Mouse (Mus musculus) embryonic facial prominence, embryonic 14.5 days (tissue): Measurements from ENCODE around the gene Angel2. TPM values are rescaled to one million over a fixed set of nuclear protein-coding genes. Genes with fewer than 3 reads are reported as not detected.

Source experiments
- ATAC-seq: fragments of 200-750 bp; cut with Nextera tagmentation; 2 replicates; pipeline ENCODE4 v1.8.0; 2017; ENCODE audit warnings: low read depth, moderate number of reproducible peaks, moderate TSS enrichment
- DNase-seq: peaks from one replicate; pipeline ENCODE4 v3.0.0-alpha.2; 2015; ENCODE audit warnings: low spot score
- H3K27ac ChIP-seq: fragments of 300-500 bp; sonication (generic); replicated peaks from 2 replicates; pipeline ENCODE4 v1.5.1; 2014; ENCODE audit warnings: low read depth, mild to moderate bottlenecking, low read length, moderate library complexity
- H3K27me3 ChIP-seq: fragments of 300-500 bp; sonication (generic); replicated peaks from 2 replicates; pipeline ENCODE4 v1.6.1; 2014; ENCODE audit warnings: low read length; ENCODE audit not compliant: control insufficient read depth, insufficient read depth
- H3K36me3 ChIP-seq: fragments of 300-500 bp; sonication (generic); 2 replicates; pipeline ENCODE4 v1.6.1; 2014; ENCODE audit warnings: low read length, mixed read lengths; ENCODE audit not compliant: control insufficient read depth, insufficient read depth
- H3K4me1 ChIP-seq: fragments of 300-500 bp; sonication (generic); 2 replicates; pipeline ENCODE4 v1.6.1; 2014; ENCODE audit warnings: antibody characterized with exemption, low read length; ENCODE audit not compliant: control insufficient read depth, insufficient read depth
- H3K4me2 ChIP-seq: fragments of 300-500 bp; sonication (generic); 2 replicates; pipeline ENCODE4 v1.6.1; 2014; ENCODE audit warnings: low read depth, mild to moderate bottlenecking, low read length, moderate library complexity, mixed read lengths
- H3K4me3 ChIP-seq: fragments of 300-500 bp; sonication (generic); 2 replicates; pipeline ENCODE4 v1.5.1; 2014; ENCODE audit warnings: low read depth, mild to moderate bottlenecking, low read length
- H3K9ac ChIP-seq: fragments of 300-500 bp; sonication (generic); 2 replicates; pipeline ENCODE4 v1.6.1; 2014; ENCODE audit warnings: low read depth, mild to moderate bottlenecking, low read length, moderate library complexity, mixed read lengths
- H3K9me3 ChIP-seq: fragments of 300-500 bp; sonication (generic); 2 replicates; pipeline ENCODE4 v1.6.1; 2016; ENCODE audit warnings: low read length; ENCODE audit not compliant: control insufficient read depth
- WGBS: fragments of 180-500 bp; shearing (Covaris S2); extraction: QIAGEN DNeasy Blood & Tissue Kit; methylation state at CpG from one replicate; pipeline ENCODE4 v1.1.7; 2014; 5-methylcytosine and 5-hydroxymethylcytosine counted together
- polyA plus RNA-seq: library from polyadenylated mRNA; unstranded; fragments of >200 nt; fragmentation: Nextera tagmentation; extraction: Ambion mirVana; gene quantifications from 2 replicates; pipeline ENCODE4 v1.2.1, GENCODE M21; 2014

Gene Angel2
- polyA plus RNA-seq, 1 experiment from 2014 or later, result 37.4 TPM

GRCm38 (mm10) chr1:190947986-190948385 lies 23.1 kb downstream of the Angel2 start:
- Histone ChIP-seq H3K9ac (no peak overlapping the region), H3K36me3 (peaks cover 96% of the 10 kb centered on the region), H3K4me2 (no peak overlapping the region), H3K27ac (no peak overlapping the region), H3K9me3 (no peaks in the 10 kb centered on the region), H3K4me1 (no peaks in the 10 kb centered on the region), H3K27me3 (no peaks in the 10 kb centered on the region), H3K4me3 (no peak overlapping the region)
- no peak for ATAC-seq
- WGBS, result 84% methylated on average over 5 of the region's 5 CpGs
- no peak for DNase-seq

- no peaks in the 10 kb centered on the region for H3K9me3 ChIP-seq
- no peaks in the 10 kb centered on the region for H3K4me1 ChIP-seq
- peaks cover 96% of the 10 kb centered on the region for H3K36me3 ChIP-seq
- H3K27me3 ChIP-seq, result no peaks in the 10 kb centered on the region
- DNase-seq (peak; percentile 16), ATAC-seq (no peak)
- no peak overlapping the region for H3K27ac ChIP-seq
- 83% methylated on average over 7 of the region's 7 CpGs for WGBS
- no peak overlapping the region for H3K4me3 ChIP-seq
- H3K9ac ChIP-seq, result no peak overlapping the region
- no peak overlapping the region for H3K4me2 ChIP-seq
These were observed 23.5 kb downstream of the Angel2 start for GRCm38 (mm10) chr1:190948439-190948838.

- Histone ChIP-seq H3K36me3 (peaks cover 96% of the 10 kb centered on the region), H3K9ac (no peak overlapping the region), H3K27ac (no peak overlapping the region), H3K27me3 (no peaks in the 10 kb centered on the region), H3K4me2 (no peak overlapping the region), H3K9me3 (no peaks in the 10 kb centered on the region), H3K4me3 (no peak overlapping the region), H3K4me1 (no peaks in the 10 kb centered on the region)
- DNase-seq, result no peak
- 90% methylated on average over 17 of the region's 17 CpGs for WGBS
- no peak for ATAC-seq
These were observed 23.9 kb downstream of the Angel2 start for GRCm38 (mm10) chr1:190948846-190949245.

DNA sequence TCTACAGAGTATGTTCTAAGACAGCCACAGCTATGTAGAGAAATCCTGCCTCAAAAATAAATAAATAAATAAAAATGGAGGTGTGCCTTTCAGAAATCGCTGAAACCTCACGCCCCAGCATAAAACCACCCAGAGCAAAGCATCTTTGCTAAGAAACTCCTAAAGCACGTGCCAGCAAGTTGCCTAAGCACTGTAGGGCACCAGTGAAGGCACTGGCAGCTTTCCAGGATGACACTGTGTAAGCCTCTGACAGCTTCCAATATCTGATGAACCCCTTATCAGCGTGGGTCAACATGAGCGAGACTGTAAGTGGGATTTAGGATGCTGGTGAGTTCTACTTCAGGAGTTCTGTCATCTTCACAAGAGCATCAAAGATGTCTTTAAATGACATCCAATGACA lies 26.1 kb downstream of the Angel2 start:
- DNase-seq (no peak), ATAC-seq (no peak)
- Histone ChIP-seq H3K9ac (no peak overlapping the region), H3K27me3 (no peaks in the 10 kb centered on the region), H3K4me1 (no peaks in the 10 kb centered on the region), H3K27ac (no peak overlapping the region), H3K4me2 (no peak overlapping the region), H3K9me3 (no peaks in the 10 kb centered on the region), H3K36me3 (peaks cover 97% of the 10 kb centered on the region), H3K4me3 (no peak overlapping the region)
- 89% methylated on average over 5 of the region's 5 CpGs for WGBS

GRCm38 (mm10) chr1:190953009-190953408 lies 28.1 kb downstream of the Angel2 start:
- no peak overlapping the region for H3K4me2 ChIP-seq
- no peaks in the 10 kb centered on the region for H3K9me3 ChIP-seq
- H3K36me3 ChIP-seq, result peaks cover 97% of the 10 kb centered on the region
- ATAC-seq (peak; percentile 80), DNase-seq (peak; percentile 84)
- no peak overlapping the region for H3K9ac ChIP-seq
- H3K27ac ChIP-seq, result peak overlapping the region; percentile 39; the same call in 1 of the 2 replicates
- H3K4me3 ChIP-seq, result no peak overlapping the region
- no peaks in the 10 kb centered on the region for H3K4me1 ChIP-seq
- H3K27me3 ChIP-seq, result no peaks in the 10 kb centered on the region
- 46% methylated on average over 3 of the region's 3 CpGs for WGBS

DNA sequence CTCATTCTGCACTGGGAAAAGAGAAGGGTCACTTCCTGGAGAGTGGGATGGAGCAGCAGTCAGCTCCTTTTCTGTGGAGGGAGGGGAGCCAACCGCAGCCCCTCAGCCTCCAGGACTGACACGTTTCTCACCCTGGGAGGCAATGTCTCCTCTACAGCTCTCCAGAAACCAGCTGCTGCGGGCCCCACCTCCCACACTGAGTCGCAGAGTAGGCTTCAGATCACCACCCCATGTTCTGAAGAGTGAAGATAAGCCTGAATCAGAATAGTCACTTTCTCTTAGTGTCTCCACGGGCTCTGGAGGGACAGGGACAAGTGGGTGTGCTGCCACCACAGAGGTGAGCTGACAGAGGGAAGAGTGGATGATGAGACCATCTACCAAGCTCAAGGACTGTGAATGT lies 33.9 kb downstream of the Angel2 start:
- no peak for ATAC-seq
- H3K4me1 ChIP-seq, result no peaks in the 10 kb centered on the region
- no peak for DNase-seq
- H3K27ac ChIP-seq, result no peak overlapping the region
- H3K9ac ChIP-seq, result no peak overlapping the region
- no peak overlapping the region for H3K4me3 ChIP-seq
- no peak overlapping the region for H3K4me2 ChIP-seq
- 80% methylated on average over 5 of the region's 5 CpGs for WGBS
- no peaks in the 10 kb centered on the region for H3K27me3 ChIP-seq
- H3K9me3 ChIP-seq, result no peaks in the 10 kb centered on the region
- H3K36me3 ChIP-seq, result peaks cover 99% of the 10 kb centered on the region

GRCm38 (mm10) chr1:190962760-190963159 lies 37.8 kb downstream of the Angel2 start:
- ATAC-seq, result no peak
- 84% methylated on average over 3 of the region's 3 CpGs for WGBS
- peaks cover 94% of the 10 kb centered on the region for H3K36me3 ChIP-seq

GRCm38 (mm10) chr1:190964992-190965780 lies 40.3 kb downstream of the Angel2 start:
- DNase-seq, result no peak
- Histone ChIP-seq H3K36me3 (peaks cover 94% of the 10 kb centered on the region), H3K4me3 (no peak overlapping the region), H3K9ac (no peak overlapping the region), H3K4me1 (no peaks in the 10 kb centered on the region), H3K27me3 (no peaks in the 10 kb centered on the region), H3K4me2 (no peak overlapping the region), H3K27ac (no peak overlapping the region), H3K9me3 (no peaks in the 10 kb centered on the region)
- no peak for ATAC-seq
- 80% methylated on average over 15 of the region's 15 CpGs for WGBS

More at GRCm38 (mm10) chr1:190962760-190963159, 37.8 kb downstream of the Angel2 start:
- H3K9me3 ChIP-seq, result no peaks in the 10 kb centered on the region
- H3K9ac ChIP-seq, result no peak overlapping the region
- no peak for DNase-seq
- H3K27ac ChIP-seq, result no peak overlapping the region
- no peak overlapping the region for H3K4me2 ChIP-seq
- H3K4me3 ChIP-seq, result no peak overlapping the region
- H3K4me1 ChIP-seq, result no peaks in the 10 kb centered on the region
- no peaks in the 10 kb centered on the region for H3K27me3 ChIP-seq

- H3K36me3 ChIP-seq, result peaks cover 88% of the 10 kb centered on the region
- H3K9me3 ChIP-seq, result no peaks in the 10 kb centered on the region
- WGBS, result 85% methylated on average over 7 of the region's 7 CpGs
These were observed 43.1 kb downstream of the Angel2 start for GRCm38 (mm10) chr1:190968010-190968409.

More at GRCm38 (mm10) chr1:190968010-190968409, 43.1 kb downstream of the Angel2 start:
- DNase-seq (no peak), ATAC-seq (no peak)
- Histone ChIP-seq H3K4me1 (no peaks in the 10 kb centered on the region), H3K27me3 (no peaks in the 10 kb centered on the region), H3K4me3 (no peak overlapping the region), H3K27ac (no peak overlapping the region), H3K4me2 (no peak overlapping the region), H3K9ac (no peak overlapping the region)
